Mouse (Mus musculus) myocyte (in vitro differentiated cells): ENCODE data around the gene Lonrf3.

ENCODE experiments used
- CEBPB ChIP-seq: IDR thresholded peaks from 2 replicates; pipeline ENCODE4 v1.6.1; 2011; ENCODE audit warnings: mild to moderate bottlenecking, moderate library complexity; ENCODE audit not compliant: poor library complexity, insufficient read depth, severe bottlenecking
- E2F4 ChIP-seq: IDR thresholded peaks from one replicate; pipeline ENCODE4 v1.6.1; 2011; ENCODE audit warnings: mild to moderate bottlenecking, control low read depth, moderate library complexity; ENCODE audit not compliant: insufficient read depth
- MAX ChIP-seq: IDR thresholded peaks from one replicate; pipeline ENCODE4 v1.6.1; 2011; ENCODE audit warnings: low read depth, mild to moderate bottlenecking, control low read depth
- POLR2A ChIP-seq: IDR thresholded peaks from one replicate; pipeline ENCODE4 v1.6.1; 2011; ENCODE audit warnings: low read depth, mild to moderate bottlenecking, control low read depth, moderate library complexity; ENCODE audit not compliant: insufficient read length
- POLR2AphosphoS2 ChIP-seq: IDR thresholded peaks from one replicate; pipeline ENCODE4 v1.6.1; 2011; ENCODE audit warnings: low read depth, control low read depth; ENCODE audit not compliant: insufficient read length
- TCF12 ChIP-seq: IDR thresholded peaks from one replicate; pipeline ENCODE4 v1.6.1; 2011; ENCODE audit warnings: mild to moderate bottlenecking, control low read depth; ENCODE audit not compliant: poor library complexity, insufficient read depth, severe bottlenecking
- TCF3 ChIP-seq: IDR thresholded peaks from one replicate; pipeline ENCODE4 v1.6.1; 2011; ENCODE audit warnings: low read depth, control low read depth; ENCODE audit not compliant: insufficient read length
- USF1 ChIP-seq: IDR thresholded peaks from one replicate; pipeline ENCODE4 v1.6.1; 2011; ENCODE audit warnings: low read depth, mild to moderate bottlenecking, control low read depth, moderate library complexity

GRCm38 (mm10) chrX:36402316-36402715 lies 74.2 kb downstream of the Lonrf3 start:
- TF ChIP-seq TCF12 (no peak), TCF3 (no peak), CEBPB (no peak), USF1 (no peak), MAX (no peak), POLR2A (no peak), POLR2AphosphoS2 (no peak), E2F4 (no peak)
